Mouse (Mus musculus) neural tube, embryonic 14.5 days (tissue): ENCODE results near the gene AW549877. TPM values are rescaled to one million over a fixed set of nuclear protein-coding genes. Genes with fewer than 3 reads are reported as not detected.

Source experiments
- polyA plus RNA-seq: library from polyadenylated mRNA; unstranded; fragments of >200 nt; fragmentation: Nextera tagmentation; extraction: Ambion mirVana; gene quantifications from 2 replicates; pipeline ENCODE4 v1.2.1, GENCODE M21; 2014

AW549877 gene
- polyA plus RNA-seq, 1 experiment from 2014 or later: 57.8 TPM

Other genes with a start within 250 kb of the AW549877 start
- gene Fbxo4, start 16.2 kb downstream of the AW549877 start, polyA plus RNA-seq: 9.1 and 9.2 TPM in 2 replicates
- gene Oxct1, start 30.6 kb upstream of the AW549877 start, polyA plus RNA-seq: 352 and 372 TPM in 2 replicates